Mouse (Mus musculus) Muller cell, postnatal 12 days (primary cell): ENCODE results near the gene Stk24.

Source experiments
- DNase-seq: peaks from one replicate; pipeline ENCODE4 v3.0.0-alpha.2; 2015; ENCODE audit errors: inconsistent ontology term

Stk24 gene

GRCm38 (mm10) chr14:121351737-121352136 is 28.1 kb downstream of the Stk24 start:
- DNase-seq, result no peak

- DNase-seq, result no peak
Observed at GRCm38 (mm10) chr14:121350011-121350410, 29.8 kb downstream of the Stk24 start.

- DNase-seq, result no peak
Observed at GRCm38 (mm10) chr14:121349291-121349690, 30.5 kb downstream of the Stk24 start.

GRCm38 (mm10) chr14:121348256-121348655 is 31.6 kb downstream of the Stk24 start:
- peak; percentile 57 for DNase-seq

GRCm38 (mm10) chr14:121347134-121347533 is 32.7 kb downstream of the Stk24 start:
- no peak for DNase-seq

GRCm38 (mm10) chr14:121346654-121347053 is 33.2 kb downstream of the Stk24 start:
- no peak for DNase-seq

- no peak for DNase-seq
Observed at GRCm38 (mm10) chr14:121346053-121346452, 33.8 kb downstream of the Stk24 start.

GRCm38 (mm10) chr14:121344928-121345327 is 34.9 kb downstream of the Stk24 start:
- no peak for DNase-seq

GRCm38 (mm10) chr14:121342885-121343284 is 36.9 kb downstream of the Stk24 start:
- DNase-seq, result no peak

- no peak for DNase-seq
Observed at GRCm38 (mm10) chr14:121339951-121340401, 39.8 kb downstream of the Stk24 start.

- DNase-seq, result no peak
Observed at GRCm38 (mm10) chr14:121338819-121339573, 40.8 kb downstream of the Stk24 start.

GRCm38 (mm10) chr14:121330090-121330408 is 49.8 kb downstream of the Stk24 start:
- no peak for DNase-seq

GRCm38 (mm10) chr14:121329401-121330089 is 50.3 kb downstream of the Stk24 start:
- DNase-seq, result no peak

GRCm38 (mm10) chr14:121328878-121329277 is 50.9 kb downstream of the Stk24 start:
- DNase-seq, result no peak

- no peak for DNase-seq
Observed at GRCm38 (mm10) chr14:121326432-121326831, 53.4 kb downstream of the Stk24 start.

GRCm38 (mm10) chr14:121324521-121325330 is 55.1 kb downstream of the Stk24 start:
- no peak for DNase-seq

- no peak for DNase-seq
Observed at GRCm38 (mm10) chr14:121322641-121323040, 57.2 kb downstream of the Stk24 start.

GRCm38 (mm10) chr14:121322150-121322549 is 57.7 kb downstream of the Stk24 start:
- DNase-seq, result no peak

GRCm38 (mm10) chr14:121318382-121318781 is 61.4 kb downstream of the Stk24 start:
- DNase-seq, result no peak

- no peak for DNase-seq
Observed at GRCm38 (mm10) chr14:121317312-121317671, 62.5 kb downstream of the Stk24 start.

- peak; percentile 43 for DNase-seq
Observed at GRCm38 (mm10) chr14:121316631-121317311, 63.0 kb downstream of the Stk24 start.

GRCm38 (mm10) chr14:121316136-121316535 is 63.7 kb downstream of the Stk24 start:
- peak; percentile 84 for DNase-seq
